Mouse (Mus musculus) B cell, adult 62 days (primary cell): ENCODE data around the gene Slc7a9. TPM values are rescaled to one million over a fixed set of nuclear protein-coding genes. Genes with fewer than 3 reads are reported as not detected.

Source experiments
- total RNA-seq: library from RNA; stranded (reverse); gene quantifications from 4 replicates; pipeline ENCODE4 v1.2.4, GENCODE M21; 2023

The Slc7a9 gene
- not detected in 4 replicates for total RNA-seq

GRCm38 (mm10) chr7:35447996-35448846, at the start of gene Slc7a9:
Slc7a9 (plus strand) TSS chr7:35448796.

Other genes starting within 250 kb of the Slc7a9 start
- gene Lrp3, start 233.3 kb upstream of the Slc7a9 start, total RNA-seq, result not detected in 4 replicates
- gene Gpatch1, start 130.4 kb upstream of the Slc7a9 start, total RNA-seq, result 17.3 to 20.4 TPM (median 18.0 TPM) in 4 replicates
- gene Rhpn2, start 114.6 kb upstream of the Slc7a9 start, total RNA-seq, result 0.17 to 0.56 TPM (median 0.27 TPM) in 4 replicates
- 10.5 to 14.9 TPM (median 13.4 TPM) in 4 replicates for gene Faap24, start 52.0 kb upstream of the Slc7a9 start, total RNA-seq
- gene Cep89, start 51.8 kb upstream of the Slc7a9 start, total RNA-seq, result 24.7 to 31.6 TPM (median 28.4 TPM) in 4 replicates
- gene Tdrd12, start 88.9 kb downstream of the Slc7a9 start, total RNA-seq, result not detected in 4 replicates
- 20.8 to 28.5 TPM (median 25.4 TPM) in 4 replicates for gene Nudt19, start 107.5 kb downstream of the Slc7a9 start, total RNA-seq
- gene Rgs9bp, start 136.8 kb downstream of the Slc7a9 start, total RNA-seq, result 0.09 to 0.22 TPM (median 0.18 TPM) in 3 of 4 replicates, not detected in the other
- 36.5 to 48.4 TPM (median 43.6 TPM) in 4 replicates for gene Ankrd27, start 137.4 kb downstream of the Slc7a9 start, total RNA-seq
- 49.0 to 51.5 TPM (median 50.9 TPM) in 4 replicates for gene Pdcd5, start 198.7 kb downstream of the Slc7a9 start, total RNA-seq